Mouse (Mus musculus) stomach, postnatal 0 days (tissue): ENCODE results near the gene Nr1d2. TPM values are rescaled to one million over a fixed set of nuclear protein-coding genes. Genes with fewer than 3 reads are reported as not detected.
"Not testable (repeated sequence)": the region's sequence is repeated elsewhere in the genome, so short reads cannot be mapped to it uniquely, and the experiment has no call there.

Experiments
- ATAC-seq: fragments of 200-750 bp; cut with Nextera tagmentation; 2 replicates; pipeline ENCODE4 v1.8.0; 2017; ENCODE audit not compliant: low FRiP score, low TSS enrichment
- DNase-seq: peaks from one replicate; pipeline ENCODE4 v3.0.0-alpha.2; 2016; ENCODE audit warnings: low spot score
- H3K27ac ChIP-seq: fragments of 300-500 bp; sonication (generic); replicated peaks from 2 replicates; pipeline ENCODE4 v1.5.1; 2014; ENCODE audit warnings: mild to moderate bottlenecking, control low read depth
- H3K27me3 ChIP-seq: fragments of 300-500 bp; sonication (generic); 2 replicates; pipeline ENCODE4 v1.6.1; 2014; ENCODE audit warnings: low read length; ENCODE audit not compliant: control insufficient read depth, insufficient read depth
- H3K36me3 ChIP-seq: fragments of 300-500 bp; sonication (generic); 2 replicates; pipeline ENCODE4 v1.6.1; 2014; ENCODE audit warnings: low read length, mixed read lengths; ENCODE audit not compliant: control insufficient read depth, insufficient read depth
- H3K4me1 ChIP-seq: fragments of 300-500 bp; sonication (generic); replicated peaks from 2 replicates; pipeline ENCODE4 v1.6.1; 2014; ENCODE audit warnings: antibody characterized with exemption; ENCODE audit not compliant: control insufficient read depth, insufficient read depth
- H3K4me2 ChIP-seq: fragments of 300-500 bp; sonication (generic); replicated peaks from 2 replicates; pipeline ENCODE4 v1.6.1; 2014; ENCODE audit warnings: low read depth, mild to moderate bottlenecking, control low read depth, moderate library complexity
- H3K4me3 ChIP-seq: fragments of 300-500 bp; sonication (generic); 2 replicates; pipeline ENCODE4 v1.5.1; 2014; ENCODE audit warnings: low read depth, low read length, control low read depth
- H3K9ac ChIP-seq: fragments of 300-500 bp; sonication (generic); 2 replicates; pipeline ENCODE4 v1.6.1; 2014; ENCODE audit warnings: mild to moderate bottlenecking, low read length, control low read depth, mixed read lengths
- H3K9me3 ChIP-seq: fragments of 300-500 bp; sonication (generic); 2 replicates; pipeline ENCODE4 v1.6.1; 2016; ENCODE audit warnings: low read length; ENCODE audit not compliant: control insufficient read depth
- CTCF ChIP-seq: IDR thresholded peaks from 2 replicates; pipeline ENCODE4 v1.5.1; 2016; ENCODE audit warnings: antibody characterized with exemption, low read depth, mild to moderate bottlenecking, moderate library complexity
- EP300 ChIP-seq: optimal IDR thresholded peaks from 2 replicates; pipeline ENCODE3; 2016; ENCODE audit warnings: antibody characterized with exemption
- WGBS: fragments of 180-500 bp; shearing (Covaris S2); extraction: QIAGEN DNeasy Blood & Tissue Kit; methylation state at CpG from one replicate; pipeline ENCODE4 v1.1.7; 2014; 5-methylcytosine and 5-hydroxymethylcytosine counted together
- microRNA-seq: library from miRNA; unstranded; fragments of <30 nt; microRNA quantifications from one replicate; pipeline ENCODE4, GENCODE M21; 2016
- polyA plus RNA-seq: library from polyadenylated mRNA; unstranded; fragments of >200 nt; fragmentation: Nextera tagmentation; extraction: Ambion mirVana; gene quantifications from 2 replicates; pipeline ENCODE4 v1.2.1, GENCODE M21; 2015

Gene Nr1d2
- polyA plus RNA-seq, 1 experiment from 2014 or later = 11.1 TPM

- Histone ChIP-seq H3K9ac (no peak overlapping the region), H3K36me3 (no peaks in the 10 kb centered on the region), H3K27me3 (no peaks in the 10 kb centered on the region), H3K9me3 (no peaks in the 10 kb centered on the region), H3K27ac (no peak overlapping the region), H3K4me3 (no peak overlapping the region), H3K4me2 (no peak overlapping the region), H3K4me1 (no peaks in the 10 kb centered on the region)
- 34% methylated on average over 9 of the region's 9 CpGs for WGBS
- ATAC-seq = no peak
- peak; percentile 49 for DNase-seq
- no peak for TF ChIP-seq EP300
- peak; percentile 80 for TF ChIP-seq CTCF
These were observed 52.0 kb downstream of the Nr1d2 start for GRCm38 (mm10) chr14:18186883-18187417.

DNA sequence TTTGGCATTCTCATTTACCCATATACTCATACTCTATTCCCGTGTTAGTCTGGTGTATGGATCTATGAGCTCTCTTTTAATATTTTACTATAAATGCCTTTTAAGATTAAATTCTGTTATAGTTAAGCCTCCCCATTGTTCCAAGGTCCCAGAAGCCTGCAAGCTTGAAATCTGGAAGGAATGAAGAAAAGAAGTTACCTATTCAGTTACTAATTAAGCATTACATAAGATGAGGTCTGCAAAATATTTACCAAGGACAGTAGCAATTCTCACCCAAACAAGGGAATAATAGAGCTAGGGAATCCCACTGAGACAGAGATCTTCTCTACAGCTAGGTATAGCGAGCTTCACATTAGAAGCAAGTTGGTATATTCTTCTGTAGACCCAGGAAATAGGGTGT lies 61.4 kb downstream of the Nr1d2 start:
- not testable (repeated sequence) for H3K4me2 ChIP-seq, H3K4me1 ChIP-seq, ATAC-seq, H3K9me3 ChIP-seq, DNase-seq, H3K4me3 ChIP-seq, H3K9ac ChIP-seq, H3K27me3 ChIP-seq, H3K36me3 ChIP-seq, H3K27ac ChIP-seq
- 74% methylated on average over 2 of the region's 2 CpGs for WGBS

DNA sequence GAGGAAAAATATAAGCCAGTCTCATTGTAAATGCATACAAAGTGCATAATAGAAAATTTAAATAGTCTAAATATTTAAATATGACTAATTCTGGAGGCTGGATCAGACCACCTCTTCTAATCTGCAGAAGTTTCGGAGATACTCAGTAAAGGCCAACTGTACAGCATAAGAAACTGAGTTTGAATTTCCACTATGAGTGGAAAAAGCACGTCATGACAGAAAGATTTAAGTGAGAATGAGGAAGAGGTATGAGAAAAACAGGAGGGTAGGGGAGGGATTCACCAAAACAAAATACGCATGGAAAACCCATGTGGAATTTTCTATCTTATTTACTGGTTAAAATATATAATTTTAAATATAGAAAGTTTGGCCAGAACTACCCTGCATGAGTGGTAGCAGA lies 71.3 kb downstream of the Nr1d2 start:
- H3K36me3 ChIP-seq = no peaks in the 10 kb centered on the region
- H3K27ac ChIP-seq = no peak overlapping the region
- H3K4me1 ChIP-seq = no peaks in the 10 kb centered on the region
- ATAC-seq = no peak
- no peak overlapping the region for H3K4me3 ChIP-seq
- no peak for DNase-seq
- no peaks in the 10 kb centered on the region for H3K27me3 ChIP-seq
- no peaks in the 10 kb centered on the region for H3K9me3 ChIP-seq
- no peak overlapping the region for H3K9ac ChIP-seq
- TF ChIP-seq CTCF = no peak
- no peak for TF ChIP-seq EP300
- H3K4me2 ChIP-seq = no peak overlapping the region
- 82% methylated on average over 3 of the region's 3 CpGs for WGBS

GRCm38 (mm10) chr14:18167041-18167440 lies 71.9 kb downstream of the Nr1d2 start:
- no peaks in the 10 kb centered on the region for H3K4me1 ChIP-seq
- no peak overlapping the region for H3K27ac ChIP-seq
- H3K9me3 ChIP-seq = no peaks in the 10 kb centered on the region
- TF ChIP-seq CTCF (peak; percentile 68), EP300 (no peak)
- no peak overlapping the region for H3K4me2 ChIP-seq
- no peaks in the 10 kb centered on the region for H3K36me3 ChIP-seq
- H3K4me3 ChIP-seq = no peak overlapping the region
- ATAC-seq (no peak), DNase-seq (peak; percentile 20)
- H3K9ac ChIP-seq = no peak overlapping the region
- no peaks in the 10 kb centered on the region for H3K27me3 ChIP-seq

Small RNA genes within 50 kb of the gene (microRNA-seq; reads per million reads assigned to microRNA genes)
- gene Gm44469 = not detected

Other genes with a start within 250 kb of the Nr1d2 start
- gene Nkiras1, start 32.0 kb upstream of the Nr1d2 start, polyA plus RNA-seq = 14.2 and 15.9 TPM in 2 replicates
- gene Rpl15, start 32.3 kb upstream of the Nr1d2 start, polyA plus RNA-seq = 372 and 389 TPM in 2 replicates
- gene Ube2e1, start 92.7 kb upstream of the Nr1d2 start, polyA plus RNA-seq = 104 TPM in 2 replicates